Mouse (Mus musculus): ENCODE results near the gene Aldh5a1. TPM values are rescaled to one million over a fixed set of nuclear protein-coding genes. Genes with fewer than 3 reads are reported as not detected.
A peak's percentile ranks its signal among the peaks of the same experiment; 100 is the strongest.
"Not testable (repeated sequence)": the region's sequence is repeated elsewhere in the genome, so short reads cannot be mapped to it uniquely, and the experiment has no call there.

Gene Aldh5a1
- polyA plus RNA-seq (2015; fragmentation: Nextera tagmentation; extraction: Ambion mirVana) = 3.8 and 3.9 TPM in 2 replicates

DNA sequence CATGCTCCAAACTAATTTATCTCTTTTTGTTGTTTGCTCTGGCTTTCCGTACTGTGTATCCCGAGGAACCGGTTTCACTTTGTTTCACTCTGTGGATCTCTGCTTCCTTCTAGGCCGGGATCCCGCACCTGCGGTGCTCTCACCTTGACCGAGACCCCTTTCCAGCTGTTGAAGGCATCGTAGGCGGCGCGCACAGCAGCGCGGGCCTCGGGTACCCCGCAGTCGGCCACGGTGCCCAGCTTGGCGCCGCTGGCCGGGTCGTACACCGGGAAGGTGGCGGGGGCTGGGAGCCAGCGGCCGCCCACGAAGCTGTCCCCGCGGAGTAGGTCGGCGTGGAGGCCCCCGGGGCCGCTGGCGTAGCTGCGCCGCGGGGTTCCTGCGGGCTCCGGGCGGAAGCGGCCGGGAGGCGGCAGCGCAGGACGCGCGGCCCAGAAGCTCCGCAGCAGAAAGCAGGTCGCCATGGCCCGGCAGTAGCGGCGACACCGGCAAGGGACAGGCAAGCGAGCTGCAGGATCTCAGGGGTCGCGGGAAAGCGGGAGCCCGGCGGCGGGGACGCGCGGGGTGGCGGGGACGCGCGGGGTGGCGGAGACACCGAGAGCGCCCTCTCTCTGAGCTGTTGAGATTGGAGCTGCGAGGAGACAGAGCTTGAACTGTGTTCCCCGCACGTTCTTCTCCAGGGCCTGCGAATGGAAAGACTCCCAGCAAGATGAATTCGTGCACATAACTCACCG, at the start of gene Aldh5a1:
Gene Aldh5a1 (minus strand): TSS at position 554 of the 731 bp plus-strand sequence.
- Histone ChIP-seq H3K4me3 (ENCODE audit: low read depth, low read length) (peak within 1 kb of the TSS; percentile 67), H3K27me3 (ENCODE audit: insufficient read depth, low read length) (peaks cover 7% of the 10 kb centered on the region), H3K9me3 (ENCODE audit: low read length) (no peaks in the 10 kb centered on the region), H3K4me2 (ENCODE audit: low read depth, low read length) (peak within 1 kb of the TSS; percentile 78), H3K36me3 (replicated peaks; ENCODE audit: insufficient read depth, low read length) (no peaks in the 10 kb centered on the region), H3K27ac (ENCODE audit: low read depth) (peak within 1 kb of the TSS; percentile 79), H3K9ac (replicated peaks) (peak within 1 kb of the TSS; percentile 76), H3K4me1 (ENCODE audit: insufficient read depth) (peaks cover 11% of the 10 kb centered on the region)
- peak; percentile 48 for TF ChIP-seq CTCF (IDR thresholded peaks at IDR 0.05; ENCODE audit: low read depth)
- no peak for TF ChIP-seq EP300 (IDR thresholded peaks at IDR 0.05; ENCODE audit: low read depth)
- ATAC-seq = peak; percentile 81
- under 1% methylated on average over 63 of the region's 75 CpGs for WGBS (ENCODE audit: insufficient replicate concordance)
- DNase-seq = peak; percentile 70

- 83% methylated on average over 2 of the region's 2 CpGs for WGBS (ENCODE audit: insufficient replicate concordance)
- no peak for ATAC-seq
- H3K9ac ChIP-seq (replicated peaks) = no peak overlapping the region
- H3K36me3 ChIP-seq (replicated peaks; ENCODE audit: insufficient read depth, low read length) = peaks cover 49% of the 10 kb centered on the region
- TF ChIP-seq EP300 (IDR thresholded peaks at IDR 0.05; ENCODE audit: low read depth) = no peak
- no peak for TF ChIP-seq CTCF (IDR thresholded peaks at IDR 0.05; ENCODE audit: low read depth)
- no peak overlapping the region for H3K4me2 ChIP-seq (ENCODE audit: low read depth, low read length)
- H3K27ac ChIP-seq (ENCODE audit: low read depth) = no peak overlapping the region
- peaks cover 3% of the 10 kb centered on the region; the same call in 1 of the 2 replicates for H3K4me1 ChIP-seq (ENCODE audit: insufficient read depth)
- no peak overlapping the region for H3K4me3 ChIP-seq (ENCODE audit: low read depth, low read length)
- no peaks in the 10 kb centered on the region for H3K27me3 ChIP-seq (ENCODE audit: insufficient read depth, low read length)
- no peak for DNase-seq
- H3K9me3 ChIP-seq (ENCODE audit: low read length) = no peaks in the 10 kb centered on the region
These were observed 48.0 kb upstream of the Aldh5a1 start for GRCm38 (mm10) chr13:24985435-24985834.

DNA sequence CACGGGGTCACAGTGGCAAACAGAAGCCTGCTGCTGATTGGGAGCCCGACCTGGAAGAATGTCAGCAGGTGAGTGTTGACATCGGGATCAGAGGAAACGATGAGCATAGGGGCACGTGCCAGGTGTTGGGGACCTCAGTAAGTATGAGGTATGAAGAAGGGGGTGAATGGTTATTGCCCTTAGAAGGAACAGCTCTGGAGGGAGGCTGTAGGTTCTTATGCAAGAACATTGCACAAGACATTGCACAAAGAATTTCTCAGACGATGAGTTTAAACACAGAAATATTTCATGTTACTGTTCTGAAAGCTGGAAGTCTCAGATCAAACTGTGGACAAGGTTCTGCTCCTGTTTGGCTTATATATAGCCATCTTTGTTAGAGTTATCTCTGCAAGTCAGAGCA, 43.6 kb upstream of the Aldh5a1 start:
- no peak for ATAC-seq
- H3K9me3 ChIP-seq (ENCODE audit: low read length) = no peaks in the 10 kb centered on the region
- H3K27ac ChIP-seq (ENCODE audit: low read depth) = 0 out of 2 replicates have a peak overlapping the region, but pooled peaks have one; percentile 24
- 54% methylated on average over 6 of the region's 6 CpGs for WGBS (ENCODE audit: insufficient replicate concordance)
- no peak overlapping the region for H3K9ac ChIP-seq (replicated peaks)
- H3K4me2 ChIP-seq (ENCODE audit: low read depth, low read length) = no peak overlapping the region
- H3K27me3 ChIP-seq (ENCODE audit: insufficient read depth, low read length) = no peaks in the 10 kb centered on the region
- DNase-seq = no peak
- H3K36me3 ChIP-seq (replicated peaks; ENCODE audit: insufficient read depth, low read length) = peaks cover 32% of the 10 kb centered on the region; the same call in 1 of the 2 replicates
- H3K4me3 ChIP-seq (ENCODE audit: low read depth, low read length) = no peak overlapping the region
- H3K4me1 ChIP-seq (ENCODE audit: insufficient read depth) = peaks cover 16% of the 10 kb centered on the region
- TF ChIP-seq CTCF (IDR thresholded peaks at IDR 0.05; ENCODE audit: low read depth) (no peak), EP300 (IDR thresholded peaks at IDR 0.05; ENCODE audit: low read depth) (no peak)

GRCm38 (mm10) chr13:24977820-24978342, 40.4 kb upstream of the Aldh5a1 start:
- Histone ChIP-seq H3K4me2 (ENCODE audit: low read depth, low read length) (no peak overlapping the region), H3K9ac (replicated peaks) (no peak overlapping the region), H3K4me1 (ENCODE audit: insufficient read depth) (peaks cover 16% of the 10 kb centered on the region), H3K9me3 (ENCODE audit: low read length) (no peaks in the 10 kb centered on the region), H3K36me3 (replicated peaks; ENCODE audit: insufficient read depth, low read length) (peaks cover 24% of the 10 kb centered on the region; the same call in 1 of the 2 replicates), H3K27ac (ENCODE audit: low read depth) (peak overlapping the region; percentile 87), H3K4me3 (ENCODE audit: low read depth, low read length) (no peak overlapping the region), H3K27me3 (ENCODE audit: insufficient read depth, low read length) (no peaks in the 10 kb centered on the region)
- ATAC-seq = peak; percentile 98
- DNase-seq = peak; percentile 85
- no peak for TF ChIP-seq CTCF (IDR thresholded peaks at IDR 0.05; ENCODE audit: low read depth)
- peak; percentile 61; the same call in 1 of the 2 replicates for TF ChIP-seq EP300 (IDR thresholded peaks at IDR 0.05; ENCODE audit: low read depth)
- WGBS (ENCODE audit: insufficient replicate concordance) = 56% methylated on average over 5 of the region's 5 CpGs

GRCm38 (mm10) chr13:24976384-24976783, 38.9 kb upstream of the Aldh5a1 start:
- 74% methylated on average over 4 of the region's 4 CpGs for WGBS (ENCODE audit: insufficient replicate concordance)
- no peak overlapping the region for H3K9ac ChIP-seq (replicated peaks)
- no peak for TF ChIP-seq CTCF (IDR thresholded peaks at IDR 0.05; ENCODE audit: low read depth)
- no peak for TF ChIP-seq EP300 (IDR thresholded peaks at IDR 0.05; ENCODE audit: low read depth)

DNA sequence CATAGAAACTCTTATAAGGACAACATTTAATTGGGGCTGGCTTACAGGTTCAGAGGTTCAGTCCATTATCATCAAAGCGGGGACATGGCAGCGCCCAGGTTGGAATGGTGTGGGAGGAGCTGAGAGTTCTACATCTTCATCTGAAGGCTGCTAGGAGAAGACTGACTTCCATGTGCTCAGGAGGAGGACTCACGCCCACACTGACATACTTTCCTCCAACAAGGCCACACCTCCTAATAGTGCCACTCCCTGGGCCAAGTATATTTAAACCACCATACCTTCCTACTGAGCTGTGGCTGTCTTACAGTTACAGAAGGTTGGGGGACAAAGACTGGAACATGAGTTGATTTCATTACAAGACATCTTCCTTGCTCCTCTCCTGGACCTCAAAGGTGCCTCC, 34.3 kb upstream of the Aldh5a1 start:
- H3K9ac ChIP-seq (replicated peaks); H3K4me2 ChIP-seq (ENCODE audit: low read depth, low read length); H3K9me3 ChIP-seq (ENCODE audit: low read length); H3K4me1 ChIP-seq (ENCODE audit: insufficient read depth); DNase-seq; ATAC-seq; H3K4me3 ChIP-seq (ENCODE audit: low read depth, low read length); H3K27ac ChIP-seq (ENCODE audit: low read depth); H3K27me3 ChIP-seq (ENCODE audit: insufficient read depth, low read length): not testable (repeated sequence)
- WGBS (ENCODE audit: insufficient replicate concordance) = 70% methylated on average over 3 of the region's 3 CpGs
- peaks cover 15% of the 10 kb centered on the region; the same call in 1 of the 2 replicates for H3K36me3 ChIP-seq (replicated peaks; ENCODE audit: insufficient read depth, low read length)

More at GRCm38 (mm10) chr13:24976384-24976783, 38.9 kb upstream of the Aldh5a1 start:
- no peaks in the 10 kb centered on the region for H3K27me3 ChIP-seq (ENCODE audit: insufficient read depth, low read length)
- no peak for DNase-seq
- H3K4me1 ChIP-seq (ENCODE audit: insufficient read depth) = peaks cover 16% of the 10 kb centered on the region
- H3K27ac ChIP-seq (ENCODE audit: low read depth) = 0 out of 2 replicates have a peak overlapping the region, but pooled peaks have one; percentile 87
- no peak overlapping the region for H3K4me2 ChIP-seq (ENCODE audit: low read depth, low read length)
- peaks cover 17% of the 10 kb centered on the region; the same call in 1 of the 2 replicates for H3K36me3 ChIP-seq (replicated peaks; ENCODE audit: insufficient read depth, low read length)
- no peaks in the 10 kb centered on the region for H3K9me3 ChIP-seq (ENCODE audit: low read length)
- H3K4me3 ChIP-seq (ENCODE audit: low read depth, low read length) = no peak overlapping the region
- ATAC-seq = no peak

All from liver, postnatal 0 days (tissue).